Mouse (Mus musculus): ENCODE results near the gene Sell.

- TF ChIP-seq CTCF (IDR thresholded peaks at IDR 0.05; ENCODE audit: extremely low read depth, insufficient read depth, low read length) (no peak), POLR2A (IDR thresholded peaks at IDR 0.05; ENCODE audit: extremely low read depth, insufficient read depth, low read length) (no peak)
These were observed 36.6 kb downstream of the Sell start for GRCm38 (mm10) chr1:164098372-164098771.

All from cortical plate, adult 2 months (tissue).